Mouse (Mus musculus): ENCODE data around the gene Gm10670. TPM values are rescaled to one million over a fixed set of nuclear protein-coding genes. Genes with fewer than 3 reads are reported as not detected.
"Not testable (repeated sequence)": the region's sequence is repeated elsewhere in the genome, so short reads cannot be mapped to it uniquely, and the experiment has no call there.

Gm10670 gene
- not detected for total RNA-seq (2022)

DNA sequence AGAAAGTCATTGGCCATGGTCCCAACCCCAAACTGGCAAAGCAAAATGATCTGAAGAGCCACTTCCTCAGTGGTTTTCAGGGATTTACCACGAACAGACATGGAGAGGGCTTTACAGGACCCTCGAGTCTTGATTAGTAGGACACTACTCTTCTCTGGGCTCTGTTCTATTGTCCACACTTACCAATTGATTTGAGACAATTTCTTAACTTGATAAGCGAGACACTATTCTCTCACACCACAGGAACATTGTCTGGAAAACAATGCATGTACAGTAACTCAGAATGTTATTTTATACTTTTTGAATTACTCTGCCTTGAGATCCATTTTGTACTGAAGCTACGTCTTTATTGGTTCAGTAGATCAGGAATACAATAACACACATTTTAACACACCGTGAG lies at the start of gene Gm10670:
Gm10670 (minus strand) TSS at position 101 of the 400 bp plus-strand sequence.
- DNase-seq (ENCODE audit: low spot score in 2 of 2) = not testable (repeated sequence)

DNA sequence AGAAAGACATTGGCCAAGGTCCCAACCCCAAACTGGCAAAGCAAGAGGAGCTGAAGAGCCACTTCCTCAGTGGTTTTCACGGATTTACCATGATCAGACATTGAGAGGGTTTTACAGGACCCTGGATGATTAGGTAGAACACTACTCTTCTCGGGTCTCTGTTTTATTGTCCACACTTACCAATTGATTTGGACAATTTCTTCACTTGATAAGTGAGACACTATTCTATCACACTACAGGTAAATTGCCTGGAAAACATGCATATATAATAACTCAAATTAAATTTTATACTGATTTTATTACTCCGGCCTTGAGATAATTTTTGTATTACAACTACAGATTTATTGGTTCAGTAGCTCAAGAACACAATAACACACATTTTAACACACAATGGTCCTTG lies 35.7 kb upstream of the Gm10670 start, which contains the start of gene Vmn1r103:
Vmn1r103 (minus strand) TSS at position 101 of the 400 bp plus-strand sequence.
- not testable (repeated sequence) for DNase-seq (ENCODE audit: low spot score in 2 of 2)

DNA sequence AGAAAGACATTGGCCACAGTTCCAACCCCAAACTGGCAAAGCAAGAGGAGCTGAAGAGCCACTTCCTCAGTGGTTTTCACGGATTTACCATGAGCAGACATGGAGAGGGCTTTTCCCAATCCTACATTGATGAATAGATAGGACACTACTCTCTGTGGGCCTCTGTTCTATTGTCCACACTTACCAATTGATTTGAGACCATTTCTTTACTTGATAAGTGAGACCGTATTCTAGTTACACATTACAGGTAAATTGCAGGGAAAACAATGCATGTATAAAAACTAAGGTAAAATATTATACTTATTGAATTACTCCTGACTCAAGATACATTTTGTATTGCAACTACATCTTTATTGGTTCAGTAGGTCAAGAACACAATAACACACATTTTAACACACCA lies 32.2 kb downstream of the Gm10670 start, which contains the start of gene Vmn1r101:
Vmn1r101 (minus strand) TSS at position 101 of the 400 bp plus-strand sequence.
- not testable (repeated sequence) for DNase-seq (ENCODE audit: low spot score in 2 of 2)

Other genes with a start within 250 kb of the Gm10670 start
- gene Gm4498, start 241.1 kb downstream of the Gm10670 start, total RNA-seq (2022) = not detected
- not detected for gene Gm5890, start 212.1 kb downstream of the Gm10670 start, total RNA-seq (2022)
- gene Gm4133, start 140.9 kb downstream of the Gm10670 start, total RNA-seq (2022) = not detected
- gene Gm5728, start 99.5 kb downstream of the Gm10670 start, total RNA-seq (2022) = not detected
- gene Vmn1r100, start 57.0 kb downstream of the Gm10670 start, total RNA-seq (2022) = not detected
- not detected for gene Vmn1r101, start 32.3 kb downstream of the Gm10670 start, total RNA-seq (2022)
- not detected for gene Vmn1r103, start 35.6 kb upstream of the Gm10670 start, total RNA-seq (2022)
- not detected for gene Vmn1r104, start 58.9 kb upstream of the Gm10670 start, total RNA-seq (2022)
- gene Gm5726, start 70.8 kb upstream of the Gm10670 start, total RNA-seq (2022) = not detected
- not detected for gene Gm4141, start 101.3 kb upstream of the Gm10670 start, total RNA-seq (2022)
- gene Gm4513, start 124.1 kb upstream of the Gm10670 start, total RNA-seq (2022) = not detected
- gene Vmn1r107, start 194.0 kb upstream of the Gm10670 start, total RNA-seq (2022) = not detected
- gene Vmn1r111, start 228.3 kb upstream of the Gm10670 start, total RNA-seq (2022) = not detected